10 mouse cellular contexts compared by ENCODE assay signal in the genomic region with DNA sequence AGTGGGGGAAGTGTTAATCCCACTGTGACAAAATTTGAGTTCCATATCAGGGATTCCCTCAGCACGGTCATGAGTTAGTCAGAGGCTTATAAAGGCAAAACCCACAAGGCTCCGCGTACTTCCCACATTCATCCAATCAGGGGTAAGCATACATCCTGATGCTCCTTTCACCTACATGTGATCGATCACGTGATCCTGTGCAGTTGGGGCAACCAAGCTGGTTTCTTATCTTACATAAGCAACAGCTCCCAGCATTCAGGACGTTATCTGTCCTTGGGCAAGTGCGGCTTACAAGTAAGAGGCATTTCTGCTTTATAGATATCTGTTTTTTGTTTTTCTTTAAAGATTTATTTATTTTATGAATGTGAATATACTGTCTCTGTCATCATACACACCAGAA.
"Had no signal": no experiment of that assay in that cellular context is flagged by ENCODE, and none has a peak within 500 bp of the region (broad histone marks: within the 10 kb centered on the region; RNA-seq: fewer than 3 reads in every experiment).

No protein-coding gene starts in this region.

- H3K4me1 ChIP-seq: liver, embryonic 13.5 days had no signal

- DNase-seq: kidney, adult 8-10 months; kidney, postnatal 10 days; kidney, postnatal 36 days; liver, embryonic 13.5 days; lung, adult 2 months; lung, postnatal 14 days; lung, postnatal 4 days; midbrain, embryonic 14.5 days; thymus, postnatal 25 days had no signal

- H3K27me3 ChIP-seq: liver, embryonic 13.5 days had no signal

- H3K4me3 ChIP-seq: kidney, embryonic 15.5 days; liver, embryonic 13.5 days had no signal

- H3K36me3 ChIP-seq: kidney, embryonic 15.5 days; liver, embryonic 13.5 days had no signal

- H3K27ac ChIP-seq: kidney, embryonic 15.5 days; liver, embryonic 13.5 days had no signal

- H3K9ac ChIP-seq: kidney, embryonic 15.5 days; liver, embryonic 13.5 days had no signal

- H3K9me3 ChIP-seq: kidney, embryonic 15.5 days; liver, embryonic 13.5 days had no signal
